Mouse (Mus musculus) midbrain, postnatal 0 days (tissue): ENCODE results near the gene Lcor. TPM values are rescaled to one million over a fixed set of nuclear protein-coding genes. Genes with fewer than 3 reads are reported as not detected.
A peak's percentile ranks its signal among the peaks of the same experiment; 100 is the strongest.

Experiments used
- ATAC-seq: fragments of 200-750 bp; cut with Nextera tagmentation; 2 replicates; pipeline ENCODE4 v1.8.0; 2017; ENCODE audit warnings: moderate number of reproducible peaks, mild to moderate bottlenecking, moderate TSS enrichment, moderate library complexity; ENCODE audit not compliant: low FRiP score
- DNase-seq: peaks from one replicate; pipeline ENCODE4 v3.0.0-alpha.2; 2015; ENCODE audit warnings: low spot score
- H3K27ac ChIP-seq: fragments of 300-500 bp; sonication (generic); 2 replicates; pipeline ENCODE4 v1.5.1; 2014; ENCODE audit warnings: low read depth, mild to moderate bottlenecking, low read length, mixed read lengths
- H3K27me3 ChIP-seq: fragments of 300-500 bp; sonication (generic); 2 replicates; pipeline ENCODE4 v1.6.1; 2014; ENCODE audit warnings: low read length, control low read depth, mixed read lengths; ENCODE audit not compliant: insufficient read depth
- H3K36me3 ChIP-seq: fragments of 300-500 bp; sonication (generic); 2 replicates; pipeline ENCODE4 v1.6.1; 2014; ENCODE audit warnings: low read length, control low read depth, mixed read lengths; ENCODE audit not compliant: insufficient read depth
- H3K4me1 ChIP-seq: fragments of 300-500 bp; sonication (generic); 2 replicates; pipeline ENCODE4 v1.6.1; 2014; ENCODE audit warnings: mild to moderate bottlenecking, control low read depth, antibody characterized with exemption, low read length, mixed read lengths; ENCODE audit not compliant: insufficient read depth
- H3K4me2 ChIP-seq: fragments of 300-500 bp; sonication (generic); 2 replicates; pipeline ENCODE4 v1.6.1; 2014; ENCODE audit warnings: low read depth, mild to moderate bottlenecking, low read length, mixed read lengths; ENCODE audit not compliant: poor library complexity, severe bottlenecking
- H3K4me3 ChIP-seq: fragments of 300-500 bp; sonication (generic); 2 replicates; pipeline ENCODE4 v1.5.1; 2014; ENCODE audit warnings: low read depth, mild to moderate bottlenecking, low read length, moderate library complexity
- H3K9ac ChIP-seq: fragments of 300-500 bp; sonication (generic); replicated peaks from 2 replicates; pipeline ENCODE4 v1.6.1; 2014; ENCODE audit warnings: mild to moderate bottlenecking, low read length, moderate library complexity, mixed read lengths; ENCODE audit not compliant: poor library complexity, severe bottlenecking
- H3K9me3 ChIP-seq: fragments of 300-500 bp; sonication (generic); 2 replicates; pipeline ENCODE4 v1.6.1; 2016; ENCODE audit warnings: low read length, control low read depth
- CTCF ChIP-seq: IDR thresholded peaks from 2 replicates; pipeline ENCODE4 v1.5.1; 2016; ENCODE audit warnings: antibody characterized with exemption, mild to moderate bottlenecking
- WGBS: fragments of 180-500 bp; shearing (Covaris S2); extraction: QIAGEN DNeasy Blood & Tissue Kit; methylation state at CpG from one replicate; pipeline ENCODE4 v1.1.7; 2014; 5-methylcytosine and 5-hydroxymethylcytosine counted together
- polyA plus RNA-seq: library from polyadenylated mRNA; unstranded; fragments of >200 nt; fragmentation: Nextera tagmentation; extraction: Ambion mirVana; gene quantifications from 2 replicates; pipeline ENCODE4 v1.2.1, GENCODE M21; 2015
- total RNA-seq: library from RNA; depleted of rRNA; stranded (reverse); fragments of >200 nt; gene quantifications from 2 replicates; pipeline ENCODE4 v1.2.3, GENCODE M21; 2014

Lcor gene
- total and polyA plus RNA-seq, 2 experiments from 2014 or later, result 13.4 to 15.9 TPM

- Histone ChIP-seq H3K4me1 (no peaks in the 10 kb centered on the region), H3K27me3 (no peaks in the 10 kb centered on the region), H3K9ac (no peak overlapping the region), H3K4me2 (peak overlapping the region; percentile 59), H3K9me3 (no peaks in the 10 kb centered on the region), H3K27ac (no peak overlapping the region), H3K36me3 (no peaks in the 10 kb centered on the region), H3K4me3 (peak overlapping the region; percentile 29; the same call in 1 of the 2 replicates)
- 20% methylated on average over 6 of the region's 6 CpGs for WGBS
- peak; percentile 65 for TF ChIP-seq CTCF
- DNase-seq (peak; percentile 36), ATAC-seq (no peak)
These were observed 39.8 kb upstream of the Lcor start for GRCm38 (mm10) chr19:41442608-41442969.

- Histone ChIP-seq H3K9me3 (no peaks in the 10 kb centered on the region), H3K4me1 (no peaks in the 10 kb centered on the region), H3K27me3 (no peaks in the 10 kb centered on the region), H3K36me3 (no peaks in the 10 kb centered on the region), H3K9ac (no peak overlapping the region), H3K4me3 (no peak overlapping the region), H3K27ac (no peak overlapping the region), H3K4me2 (no peak overlapping the region)
- ATAC-seq (no peak), DNase-seq (no peak)
- no peak for TF ChIP-seq CTCF
- WGBS, result 71% methylated on average over 8 of the region's 8 CpGs
These were observed 37.9 kb upstream of the Lcor start for GRCm38 (mm10) chr19:41444491-41444890.

- WGBS, result 82% methylated on average over 10 of the region's 10 CpGs
- no peak for TF ChIP-seq CTCF
- no peak overlapping the region for H3K4me2 ChIP-seq
- no peak for ATAC-seq
- H3K4me3 ChIP-seq, result no peak overlapping the region
- H3K27ac ChIP-seq, result no peak overlapping the region
- no peaks in the 10 kb centered on the region for H3K36me3 ChIP-seq
- H3K9me3 ChIP-seq, result no peaks in the 10 kb centered on the region
- DNase-seq, result no peak
- H3K4me1 ChIP-seq, result no peaks in the 10 kb centered on the region
- no peaks in the 10 kb centered on the region for H3K27me3 ChIP-seq
- no peak overlapping the region for H3K9ac ChIP-seq
These were observed 37.3 kb upstream of the Lcor start for GRCm38 (mm10) chr19:41445013-41445610.

GRCm38 (mm10) chr19:41445723-41446122 is 36.7 kb upstream of the Lcor start:
- no peak overlapping the region for H3K4me2 ChIP-seq
- WGBS, result 79% methylated on average over 5 of the region's 5 CpGs
- no peaks in the 10 kb centered on the region for H3K9me3 ChIP-seq
- no peak overlapping the region for H3K9ac ChIP-seq
- DNase-seq, result no peak
- no peak for TF ChIP-seq CTCF
- no peaks in the 10 kb centered on the region for H3K36me3 ChIP-seq
- H3K4me3 ChIP-seq, result no peak overlapping the region
- no peak for ATAC-seq
- no peak overlapping the region for H3K27ac ChIP-seq
- H3K27me3 ChIP-seq, result no peaks in the 10 kb centered on the region
- H3K4me1 ChIP-seq, result no peaks in the 10 kb centered on the region

- H3K27ac ChIP-seq, result no peak overlapping the region
- no peaks in the 10 kb centered on the region for H3K27me3 ChIP-seq
- no peaks in the 10 kb centered on the region for H3K36me3 ChIP-seq
- H3K9me3 ChIP-seq, result no peaks in the 10 kb centered on the region
- ATAC-seq (no peak), DNase-seq (no peak)
- WGBS, result 80% methylated on average over 2 of the region's 2 CpGs
- no peak for TF ChIP-seq CTCF
- H3K4me3 ChIP-seq, result no peak overlapping the region
- no peak overlapping the region for H3K9ac ChIP-seq
- no peaks in the 10 kb centered on the region for H3K4me1 ChIP-seq
- H3K4me2 ChIP-seq, result no peak overlapping the region
These were observed 35.3 kb upstream of the Lcor start for GRCm38 (mm10) chr19:41447166-41447565.

- 80% methylated on average over 2 of the region's 2 CpGs for WGBS
- Histone ChIP-seq H3K27ac (no peak overlapping the region), H3K27me3 (no peaks in the 10 kb centered on the region), H3K4me1 (no peaks in the 10 kb centered on the region), H3K4me3 (no peak overlapping the region), H3K9ac (no peak overlapping the region), H3K4me2 (no peak overlapping the region), H3K36me3 (no peaks in the 10 kb centered on the region), H3K9me3 (no peaks in the 10 kb centered on the region)
- DNase-seq (no peak), ATAC-seq (no peak)
- TF ChIP-seq CTCF, result no peak
These were observed 34.7 kb upstream of the Lcor start for GRCm38 (mm10) chr19:41447760-41448159.
